Mouse (Mus musculus) liver, postnatal 0 days (tissue): ENCODE measurements around the gene Immp2l.

ENCODE experiments used
- CTCF ChIP-seq: sonication (generic); IDR thresholded peaks from 2 replicates; pipeline ENCODE4 v1.5.1; 2016; ENCODE audit warnings: antibody characterized with exemption, low read depth
- EP300 ChIP-seq: IDR thresholded peaks from 2 replicates; pipeline ENCODE4 v1.6.1; 2016; ENCODE audit warnings: antibody characterized with exemption, low read depth, mild to moderate bottlenecking

- TF ChIP-seq CTCF (no peak), EP300 (no peak)
Measured at GRCm38 (mm10) chr12:41259608-41260007, 235.7 kb downstream of the Immp2l start.
